Mouse (Mus musculus) bone marrow macrophage, adult 2 months (primary cell): ENCODE results near the gene Mndal.
"Not testable (repeated sequence)": the region's sequence is repeated elsewhere in the genome, so short reads cannot be mapped to it uniquely, and the experiment has no call there.

ENCODE experiments used
- CTCF ChIP-seq: IDR thresholded peaks from 2 replicates; pipeline ENCODE4 v1.5.1; 2012; ENCODE audit warnings: low read depth, mild to moderate bottlenecking, low read length, moderate library complexity
- POLR2A ChIP-seq: IDR thresholded peaks from 2 replicates; pipeline ENCODE4 v1.6.1; 2012; ENCODE audit warnings: mild to moderate bottlenecking, low read depth, low read length, borderline replicate concordance

DNA sequence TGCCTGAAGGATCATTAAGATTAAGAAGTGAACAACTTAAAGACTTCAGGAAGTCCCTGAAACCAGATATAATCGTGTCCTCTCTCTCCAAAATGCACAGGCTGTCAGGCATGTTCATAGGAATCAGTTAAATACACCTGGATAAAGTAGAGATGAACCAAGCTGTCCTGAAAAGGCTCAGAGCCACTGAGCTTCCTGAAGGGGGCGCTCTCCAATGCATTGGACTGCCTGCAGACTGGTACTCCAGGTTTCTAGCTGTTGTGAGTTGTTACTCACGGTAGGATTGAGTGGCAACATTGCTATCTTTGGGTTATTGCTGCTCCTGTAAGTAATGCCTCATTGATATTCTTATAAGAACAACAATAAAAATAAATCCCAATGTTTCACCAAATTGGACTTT, 23.0 kb downstream of the Mndal start:
- not testable (repeated sequence) for TF ChIP-seq CTCF, POLR2A
